In the genomic region with DNA sequence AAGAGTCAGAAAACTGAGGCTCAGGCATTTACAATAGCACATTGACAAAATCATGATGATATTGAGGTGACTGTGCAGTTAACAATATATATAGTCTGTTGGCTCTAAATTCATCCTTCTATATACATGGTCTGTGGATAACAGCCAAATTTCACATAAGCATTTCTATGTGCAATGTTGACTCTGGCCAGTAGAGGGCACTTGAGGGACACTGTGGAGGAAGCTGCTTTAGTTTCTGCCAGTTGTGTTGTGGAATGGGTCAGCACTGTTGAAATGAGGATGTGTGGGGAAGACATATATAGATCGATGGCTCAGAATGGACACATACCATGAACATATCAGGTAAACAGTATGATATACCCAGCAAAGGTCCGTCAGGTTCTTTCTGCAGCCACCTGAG, we compare ENCODE assay signal across 8 mouse cellular contexts. TPM values are rescaled to one million over a fixed set of nuclear protein-coding genes. Genes with fewer than 3 reads are reported as not detected.
A peak's percentile ranks its signal among the peaks of the same experiment; 100 is the strongest.
DNase-seq lines count a peak whose midpoint lies in the region; ATAC-seq and TF ChIP-seq lines count a peak whose summit lies in the region.

No protein-coding gene starts in this region.

- no peak overlapping the region for H3K4me3 ChIP-seq in forebrain, postnatal 0 days (ENCODE audit: low read depth, low read length)
- no peak overlapping the region for H3K4me3 ChIP-seq in forebrain, embryonic 13.5 days
- H3K4me3 ChIP-seq in liver, embryonic 14.5 days (ENCODE audit: insufficient read depth in 1 of 2, low read depth in 2 of 2, low read length in 2 of 2), result no peak overlapping the region

- ATAC-seq in forebrain, postnatal 0 days, result no peak
- no peak for ATAC-seq in forebrain, embryonic 13.5 days
- 0 out of 2 replicates have a peak, but pooled peaks have one; percentile 47 for ATAC-seq in common myeloid progenitor, adult 5-6 weeks (replicated peaks; ENCODE audit: low read depth, poor library complexity, severe bottlenecking)
- no peak for ATAC-seq in liver, embryonic 14.5 days (ENCODE audit: insufficient read depth)

- no peaks in the 10 kb centered on the region for H3K9me3 ChIP-seq in forebrain, postnatal 0 days (ENCODE audit: low read length)
- H3K9me3 ChIP-seq in forebrain, embryonic 13.5 days (replicated peaks), result no peaks in the 10 kb centered on the region
- H3K9me3 ChIP-seq in liver, embryonic 14.5 days (ENCODE audit: control insufficient read depth, low read length), result no peaks in the 10 kb centered on the region

- no peaks in the 10 kb centered on the region for H3K4me1 ChIP-seq in forebrain, postnatal 0 days (ENCODE audit: insufficient read depth)
- no peaks in the 10 kb centered on the region for H3K4me1 ChIP-seq in forebrain, embryonic 13.5 days
- H3K4me1 ChIP-seq in liver, embryonic 14.5 days (replicated peaks; ENCODE audit: control insufficient read depth in 2 of 2, insufficient read depth in 2 of 2, low read length in 1 of 2), result no peaks in the 10 kb centered on the region

- no peak overlapping the region for H3K9ac ChIP-seq in forebrain, postnatal 0 days
- no peak overlapping the region for H3K9ac ChIP-seq in forebrain, embryonic 13.5 days
- no peak overlapping the region for H3K9ac ChIP-seq in liver, embryonic 14.5 days (replicated peaks)

- no peak for TF ChIP-seq EP300 in liver, embryonic 14.5 days (IDR thresholded peaks at IDR 0.05; ENCODE audit: low read depth)

- no peak overlapping the region for H3K27ac ChIP-seq in forebrain, postnatal 0 days (ENCODE audit: low read depth, low read length)
- H3K27ac ChIP-seq in forebrain, embryonic 13.5 days, result no peak overlapping the region
- H3K27ac ChIP-seq in liver, embryonic 14.5 days, result no peak overlapping the region

- peak; percentile 69 for DNase-seq in forebrain, postnatal 0 days
- DNase-seq in thymus, postnatal 25 days, result peak; percentile 0
- DNase-seq in thymus, postnatal 36 days, result no peak
- peak; percentile 3 for DNase-seq in induced T-regulatory cell, adult 2 months (ENCODE audit: low read depth)
- no peak for DNase-seq in liver, embryonic 14.5 days (ENCODE audit: low read depth in 3 of 3, low spot score in 3 of 3)
- DNase-seq in telencephalon, adult 2 months (ENCODE audit: low read depth, low spot score), result peak; percentile 13

- no peak overlapping the region for H3K4me2 ChIP-seq in forebrain, postnatal 0 days (ENCODE audit: low read depth)
- H3K4me2 ChIP-seq in forebrain, embryonic 13.5 days, result no peak overlapping the region
- H3K4me2 ChIP-seq in liver, embryonic 14.5 days (ENCODE audit: low read depth), result no peak overlapping the region

- TF ChIP-seq CTCF in forebrain, postnatal 0 days (IDR thresholded peaks at IDR 0.05; ENCODE audit: low read depth), result peak; percentile 78
- peak; percentile 71 for TF ChIP-seq CTCF in liver, embryonic 14.5 days (IDR thresholded peaks at IDR 0.05; ENCODE audit: low read depth)

- no peaks in the 10 kb centered on the region for H3K27me3 ChIP-seq in forebrain, postnatal 0 days (ENCODE audit: insufficient read depth, low read length)
- H3K27me3 ChIP-seq in forebrain, embryonic 13.5 days, result no peaks in the 10 kb centered on the region
- no peaks in the 10 kb centered on the region for H3K27me3 ChIP-seq in liver, embryonic 14.5 days (ENCODE audit: control insufficient read depth, insufficient read depth, low read length)

- WGBS in forebrain, postnatal 0 days, result 70% methylated on average over 2 of the region's 2 CpGs
- WGBS in forebrain, embryonic 13.5 days, result 61% methylated on average over 2 of the region's 2 CpGs
- WGBS in liver, embryonic 14.5 days (ENCODE audit: insufficient replicate concordance), result 27% methylated on average over 2 of the region's 2 CpGs

- H3K36me3 ChIP-seq in forebrain, postnatal 0 days (ENCODE audit: insufficient read depth), result no peaks in the 10 kb centered on the region
- no peaks in the 10 kb centered on the region for H3K36me3 ChIP-seq in forebrain, embryonic 13.5 days (ENCODE audit: poor library complexity, severe bottlenecking)
- H3K36me3 ChIP-seq in liver, embryonic 14.5 days (replicated peaks; ENCODE audit: control insufficient read depth, insufficient read depth, low read depth), result no peaks in the 10 kb centered on the region

RNA-seq across cellular contexts. Expression of a gene that starts 54.8 kb away (rescaled TPM):
- 51.8 and 53.6 TPM in 2 replicates for total RNA-seq in forebrain, postnatal 0 days (2014; rRNA removed)
- polyA plus RNA-seq in forebrain, postnatal 0 days (2015; fragmentation: Nextera tagmentation; extraction: Ambion mirVana), result 38.4 and 39.4 TPM in 2 replicates
- polyA plus RNA-seq in forebrain, embryonic 13.5 days (2015; fragmentation: Nextera tagmentation; extraction: Ambion mirVana), result 25.9 and 31.1 TPM in 2 replicates
- 0.82 and 1.6 TPM in 2 replicates for total RNA-seq in common myeloid progenitor, adult 5-6 weeks (2017)
- 0.26 and 0.39 TPM in 2 replicates for polyA plus RNA-seq in liver, embryonic 14.5 days (2012; rRNA removed)
- polyA plus RNA-seq in liver, embryonic 14.5 days (2014; fragmentation: Nextera tagmentation; extraction: Ambion mirVana), result 0.86 and 0.92 TPM in 2 replicates

Comparison
In these comparisons a context has a peak if more than half of its experiments do, and no peak if none do; other contexts are left out.
1. DNase-seq: peak in forebrain, postnatal 0 days (single experiment), thymus, postnatal 25 days (single experiment), induced T-regulatory cell, adult 2 months (single experiment) and telencephalon, adult 2 months (single experiment); none in thymus, postnatal 36 days (0 of 2) and liver, embryonic 14.5 days (0 of 3).
2. RNA of a gene that starts 54.8 kb away (polyA plus RNA-seq): 38.4 to 39.4 TPM in forebrain, postnatal 0 days and 25.9 to 31.1 TPM in forebrain, embryonic 13.5 days; 0.26 to 0.92 TPM in liver, embryonic 14.5 days; every median in the first group is over 10 times any median in the second.